Mouse (Mus musculus) embryonic stem cell, embryonic (primary cell): ENCODE measurements at regions not wholly inside any gene's neighbourhood (a gene's known extent, or its start where the extent isn't known, plus 50 kb on each side); places are given as distances from the start of the nearest gene placed in this dataset.

Experiments
- CTCF ChIA-PET, 4 experiments: fragments of 300-600 bp in 2 of 4; fragments of 350-600 bp in 2 of 4; sonication (Branson Sonifier 250); formaldehyde crosslinking; loops; one replicate each; lab custom pipeline; 2022; ENCODE audit warnings: inconsistent platforms in 2 of 4; lab: Charles Lee
- POLR2A ChIA-PET, 4 experiments: fragments of 300-600 bp in 2 of 4; fragments of 350-600 bp in 2 of 4; sonication (Branson Sonifier 250); formaldehyde crosslinking; loops; one replicate each; lab custom pipeline; 2022; ENCODE audit warnings: antibody characterized with exemption in 4 of 4, inconsistent platforms in 1 of 4; lab: Charles Lee

GRCm38 (mm10) chr17:87501098-87501497 is 54.4 kb upstream of the Calm2 start:
- ChIA-PET CTCF (no interaction called here), POLR2A (interaction anchor here in 2 of 4 experiments (1.1 to 2.4 kb wide), 4 partner anchors 11 to 73 kb away, joined by 3 to 9 read pairs (median 4); no protein-coding TSS in a partner anchor)

GRCm38 (mm10) chr17:87501687-87502387 is 55.1 kb upstream of the Calm2 start:
- POLR2A ChIA-PET: interaction anchor here in 3 of 4 experiments (0.5 to 2.4 kb wide), 14 partner anchors 10 to 658 kb away, joined by 3 to 19 read pairs (median 4); partner anchors contain the start of gene Calm2 (in 2 of the 3)
- CTCF ChIA-PET: interaction anchor here in 2 of 4 experiments (0.6 to 1.3 kb wide), 3 partner anchors 29 to 395 kb away, joined by 3 read pairs; partner anchors contain the start of gene Socs5 (in 1 of the 2)

GRCm38 (mm10) chr17:87502388-87503369 is 55.9 kb upstream of the Calm2 start:
- ChIA-PET POLR2A (interaction anchor here (0.5 to 2.4 kb wide), 22 partner anchors 9 to 657 kb away, joined by 3 to 19 read pairs (median 4); partner anchors contain the start of gene Calm2 (in 2 of the 4)), CTCF (interaction anchor here in 2 of 4 experiments (0.5 to 1.3 kb wide), 7 partner anchors 22 to 466 kb away, joined by 3 to 9 read pairs (median 3); no protein-coding TSS in a partner anchor)

- CTCF ChIA-PET: interaction anchor here in 1 of 4 experiments (0.5 kb wide), 1 partner anchor 465 kb away, joined by 3 read pairs; no protein-coding TSS in a partner anchor
Observed at GRCm38 (mm10) chr17:87503491-87503890, 56.8 kb upstream of the Calm2 start.

GRCm38 (mm10) chr17:87504960-87505681 is 58.4 kb upstream of the Calm2 start:
- POLR2A ChIA-PET: interaction anchor here in 3 of 4 experiments (0.7 to 1.9 kb wide), 9 partner anchors 7 to 60 kb away, joined by 3 to 12 read pairs (median 3); partner anchors contain the start of gene Calm2 (in 2 of the 3)
- CTCF ChIA-PET: interaction anchor here in 2 of 4 experiments (0.6 to 0.7 kb wide), 2 partner anchors 12 to 752 kb away, joined by 3 to 4 read pairs; no protein-coding TSS in a partner anchor

More at GRCm38 (mm10) chr17:87503491-87503890, 56.8 kb upstream of the Calm2 start:
- POLR2A ChIA-PET: interaction anchor here in 2 of 4 experiments (0.8 to 2.4 kb wide), 14 partner anchors 8 to 69 kb away, joined by 3 to 19 read pairs (median 4); partner anchors contain the start of gene Calm2 (in 2 of the 2)

- POLR2A ChIA-PET: interaction anchor here (0.6 to 4.8 kb wide), 23 partner anchors 9 to 66 kb away, joined by 3 to 38 read pairs (median 5); partner anchors contain the start of gene Calm2 (in 3 of the 4)
- CTCF ChIA-PET: interaction anchor here in 2 of 4 experiments (0.6 to 1.2 kb wide), 3 partner anchors 13 to 101 kb away, joined by 3 read pairs; no protein-coding TSS in a partner anchor
Observed at GRCm38 (mm10) chr17:87507848-87508247, 61.1 kb upstream of the Calm2 start.

- ChIA-PET POLR2A (interaction anchor here in 3 of 4 experiments (0.5 to 4.8 kb wide), 30 partner anchors 10 to 403 kb away, joined by 3 to 38 read pairs (median 4); partner anchors contain the start of gene Calm2 (in 3 of the 3)), CTCF (interaction anchor here in 1 of 4 experiments (1.1 kb wide), 1 partner anchor 72 kb away, joined by 3 read pairs; no protein-coding TSS in a partner anchor)
Observed at GRCm38 (mm10) chr17:87508582-87509253, 62.0 kb upstream of the Calm2 start.

GRCm38 (mm10) chr17:87512000-87512611 is 65.4 kb upstream of the Calm2 start:
- CTCF ChIA-PET: interaction anchor here in 1 of 4 experiments (1.0 kb wide), 1 partner anchor 19 kb away, joined by 4 read pairs; no protein-coding TSS in a partner anchor
- POLR2A ChIA-PET: interaction anchor here in 3 of 4 experiments (0.5 to 4.8 kb wide), 31 partner anchors 7 to 402 kb away, joined by 3 to 27 read pairs (median 4); partner anchors contain the start of gene Calm2 (in 3 of the 3)

- POLR2A ChIA-PET: interaction anchor here in 2 of 4 experiments (0.9 to 1.4 kb wide), 8 partner anchors 10 to 104 kb away, joined by 3 to 8 read pairs (median 4); partner anchors contain the start of gene Calm2 (in 2 of the 2)
- CTCF ChIA-PET: no interaction called here
Observed at GRCm38 (mm10) chr17:87513822-87514221, 67.1 kb upstream of the Calm2 start.

- ChIA-PET CTCF (interaction anchor here in 1 of 4 experiments (1.0 kb wide), 1 partner anchor 9 kb away, joined by 3 read pairs; no protein-coding TSS in a partner anchor), POLR2A (interaction anchor here (0.5 to 1.4 kb wide), 14 partner anchors 8 to 105 kb away, joined by 3 to 8 read pairs (median 3); partner anchors contain the start of gene Calm2 (in 2 of the 4))
Observed at GRCm38 (mm10) chr17:87514366-87515126, 67.8 kb upstream of the Calm2 start.

GRCm38 (mm10) chr17:87517258-87517657 is 70.5 kb upstream of the Calm2 start:
- POLR2A ChIA-PET: interaction anchor here in 2 of 4 experiments (0.5 to 17.1 kb wide), 7 partner anchors 33 to 73 kb away, joined by 3 to 334 read pairs (median 4); partner anchors contain the start of gene Calm2 (in 2 of the 2)
- CTCF ChIA-PET: interaction anchor here in 2 of 4 experiments (0.6 to 0.7 kb wide), 2 partner anchors 41 to 156 kb away, joined by 4 to 11 read pairs; no protein-coding TSS in a partner anchor

- CTCF ChIA-PET: no interaction called here
Observed at GRCm38 (mm10) chr17:87519454-87519853, 72.7 kb upstream of the Calm2 start.

GRCm38 (mm10) chr17:87520841-87521240 is 74.1 kb upstream of the Calm2 start:
- ChIA-PET CTCF (interaction anchor here in 2 of 4 experiments (0.6 to 1.4 kb wide), 4 partner anchors 25 to 471 kb away, joined by 3 to 5 read pairs (median 4); no protein-coding TSS in a partner anchor), POLR2A (interaction anchor here (0.8 to 17.1 kb wide), 19 partner anchors 9 to 207 kb away, joined by 3 to 334 read pairs (median 5); partner anchors contain the start of gene Calm2 (in 3 of the 4))

More at GRCm38 (mm10) chr17:87519454-87519853, 72.7 kb upstream of the Calm2 start:
- POLR2A ChIA-PET: interaction anchor here (0.7 to 17.1 kb wide), 11 partner anchors 9 to 171 kb away, joined by 3 to 334 read pairs (median 6); partner anchors contain the start of gene Calm2 (in 3 of the 4)

- POLR2A ChIA-PET: interaction anchor here (0.7 to 17.1 kb wide), 24 partner anchors 9 to 884 kb away, joined by 3 to 334 read pairs (median 5); partner anchors contain the start of genes Calm2 (in 4 of the 4) and Ttc7 (in 1 of the 4)
- CTCF ChIA-PET: interaction anchor here in 3 of 4 experiments (0.6 to 1.5 kb wide), 6 partner anchors 12 to 470 kb away, joined by 3 to 5 read pairs (median 3); no protein-coding TSS in a partner anchor
Observed at GRCm38 (mm10) chr17:87521622-87522151, 75.0 kb upstream of the Calm2 start.
